Mouse (Mus musculus) lung, embryonic 14.5 days (tissue): ENCODE measurements around the gene Adam10. TPM values are rescaled to one million over a fixed set of nuclear protein-coding genes. Genes with fewer than 3 reads are reported as not detected.

Source experiments
- ATAC-seq: fragments of 200-750 bp; cut with Nextera tagmentation; 2 replicates; pipeline ENCODE4 v1.8.0; 2017; ENCODE audit warnings: mild to moderate bottlenecking, moderate TSS enrichment, moderate library complexity; ENCODE audit not compliant: insufficient read depth
- DNase-seq: peaks from one replicate; pipeline ENCODE4 v3.0.0-alpha.2; 2015
- H3K27ac ChIP-seq: fragments of 300-500 bp; sonication (generic); 2 replicates; pipeline ENCODE4 v1.5.1; 2014; ENCODE audit warnings: low read depth, mild to moderate bottlenecking, moderate library complexity
- H3K27me3 ChIP-seq: fragments of 300-500 bp; sonication (generic); 2 replicates; pipeline ENCODE4 v1.6.1; 2014; ENCODE audit warnings: low read length, control low read depth; ENCODE audit not compliant: insufficient read depth
- H3K36me3 ChIP-seq: fragments of 300-500 bp; sonication (generic); 2 replicates; pipeline ENCODE4 v1.6.1; 2014; ENCODE audit warnings: control low read depth; ENCODE audit not compliant: insufficient read depth
- H3K4me1 ChIP-seq: fragments of 300-500 bp; sonication (generic); 2 replicates; pipeline ENCODE4 v1.6.1; 2014; ENCODE audit warnings: antibody characterized with exemption, control low read depth; ENCODE audit not compliant: insufficient read depth
- H3K4me2 ChIP-seq: fragments of 300-500 bp; sonication (generic); 2 replicates; pipeline ENCODE4 v1.6.1; 2014; ENCODE audit warnings: mild to moderate bottlenecking
- H3K4me3 ChIP-seq: fragments of 300-500 bp; sonication (generic); 2 replicates; pipeline ENCODE4 v1.5.1; 2014; ENCODE audit warnings: low read depth, low read length
- H3K9ac ChIP-seq: fragments of 300-500 bp; sonication (generic); 2 replicates; pipeline ENCODE4 v1.6.1; 2014
- H3K9me3 ChIP-seq: fragments of 300-500 bp; sonication (generic); 2 replicates; pipeline ENCODE4 v1.6.1; 2016; ENCODE audit warnings: low read depth, low read length, control low read depth
- CTCF ChIP-seq: IDR thresholded peaks from 2 replicates; pipeline ENCODE4 v1.5.1; 2016; ENCODE audit warnings: antibody characterized with exemption, low read depth
- WGBS: fragments of 180-500 bp; shearing (Covaris S2); extraction: QIAGEN DNeasy Blood & Tissue Kit; methylation state at CpG from one replicate; pipeline ENCODE4 v1.1.7; 2014; 5-methylcytosine and 5-hydroxymethylcytosine counted together
- polyA plus RNA-seq: library from polyadenylated mRNA; unstranded; fragments of >200 nt; fragmentation: Nextera tagmentation; extraction: Ambion mirVana; gene quantifications from 2 replicates; pipeline ENCODE4 v1.2.1, GENCODE M21; 2014

Gene Adam10
- 80.2 and 86.0 TPM in 2 replicates for polyA plus RNA-seq

GRCm38 (mm10) chr9:70678682-70679131 lies at the start of gene Adam10:
TSS of gene Adam10 (plus strand) at chr9:70678997.
- no peak for TF ChIP-seq CTCF
- no peaks in the 10 kb centered on the region for H3K27me3 ChIP-seq
- H3K4me3 ChIP-seq = peak within 1 kb of the TSS; percentile 94
- DNase-seq = peak; percentile 98
- peak within 1 kb of the TSS; percentile 97 for H3K9ac ChIP-seq
- peak; percentile 99 for ATAC-seq
- no peaks in the 10 kb centered on the region for H3K9me3 ChIP-seq
- H3K27ac ChIP-seq = peak within 1 kb of the TSS; percentile 97
- peaks cover 2% of the 10 kb centered on the region; the same call in 1 of the 2 replicates for H3K4me1 ChIP-seq
- H3K36me3 ChIP-seq = no peaks in the 10 kb centered on the region
- peak within 1 kb of the TSS; percentile 85 for H3K4me2 ChIP-seq
- under 1% methylated on average over 47 of the region's 48 CpGs for WGBS

- H3K4me2 ChIP-seq = no peak overlapping the region
- H3K4me3 ChIP-seq = no peak overlapping the region
- H3K27ac ChIP-seq = no peak overlapping the region
- WGBS = 85% methylated on average over 2 of the region's 2 CpGs
- no peaks in the 10 kb centered on the region for H3K4me1 ChIP-seq
- H3K9ac ChIP-seq = no peak overlapping the region
- no peak for DNase-seq
- no peak for ATAC-seq
- H3K9me3 ChIP-seq = no peaks in the 10 kb centered on the region
- no peaks in the 10 kb centered on the region for H3K27me3 ChIP-seq
- H3K36me3 ChIP-seq = 0 out of 2 replicates have a peak, but pooled peaks cover 4% of the 10 kb centered on the region
- TF ChIP-seq CTCF = no peak
Measured at GRCm38 (mm10) chr9:70629711-70630110, 49.1 kb upstream of the Adam10 start.

- peak; percentile 66 for DNase-seq
- WGBS = 19% methylated on average over 5 of the region's 5 CpGs
- H3K9me3 ChIP-seq = no peaks in the 10 kb centered on the region
- H3K27me3 ChIP-seq = no peaks in the 10 kb centered on the region
- H3K27ac ChIP-seq = no peak overlapping the region
- no peak overlapping the region for H3K9ac ChIP-seq
- H3K4me2 ChIP-seq = no peak overlapping the region
- ATAC-seq = peak; percentile 38; the same call in 1 of the 2 replicates
- H3K4me3 ChIP-seq = no peak overlapping the region
- no peak for TF ChIP-seq CTCF
- H3K4me1 ChIP-seq = no peaks in the 10 kb centered on the region
- 0 out of 2 replicates have a peak, but pooled peaks cover 2% of the 10 kb centered on the region for H3K36me3 ChIP-seq
Measured at GRCm38 (mm10) chr9:70631665-70632064, 47.1 kb upstream of the Adam10 start.

GRCm38 (mm10) chr9:70636748-70637147 lies 42.0 kb upstream of the Adam10 start:
- Histone ChIP-seq H3K4me3 (no peak overlapping the region), H3K9ac (no peak overlapping the region), H3K4me1 (no peaks in the 10 kb centered on the region), H3K27ac (no peak overlapping the region), H3K36me3 (0 out of 2 replicates have a peak, but pooled peaks cover under 1% of the 10 kb centered on the region), H3K4me2 (no peak overlapping the region), H3K9me3 (no peaks in the 10 kb centered on the region), H3K27me3 (no peaks in the 10 kb centered on the region)
- ATAC-seq (no peak), DNase-seq (no peak)
- no peak for TF ChIP-seq CTCF
- WGBS = 84% methylated on average over 2 of the region's 2 CpGs

- ATAC-seq (no peak), DNase-seq (no peak)
- no peak for TF ChIP-seq CTCF
- no peak overlapping the region for H3K4me2 ChIP-seq
- 56% methylated on average over 2 of the region's 2 CpGs for WGBS
- H3K9me3 ChIP-seq = no peaks in the 10 kb centered on the region
- no peaks in the 10 kb centered on the region for H3K4me1 ChIP-seq
- no peaks in the 10 kb centered on the region for H3K36me3 ChIP-seq
- no peak overlapping the region for H3K4me3 ChIP-seq
- H3K27me3 ChIP-seq = no peaks in the 10 kb centered on the region
- no peak overlapping the region for H3K27ac ChIP-seq
- no peak overlapping the region for H3K9ac ChIP-seq
Measured at GRCm38 (mm10) chr9:70650260-70650659, 28.5 kb upstream of the Adam10 start.

- Histone ChIP-seq H3K4me3 (no peak overlapping the region), H3K9me3 (no peaks in the 10 kb centered on the region), H3K36me3 (no peaks in the 10 kb centered on the region), H3K27me3 (no peaks in the 10 kb centered on the region), H3K4me1 (no peaks in the 10 kb centered on the region), H3K27ac (no peak overlapping the region), H3K4me2 (no peak overlapping the region), H3K9ac (no peak overlapping the region)
- DNase-seq (no peak), ATAC-seq (no peak)
- TF ChIP-seq CTCF = no peak
- WGBS = 91% methylated on average over 1 of the region's 1 CpGs
Measured at GRCm38 (mm10) chr9:70650994-70651393, 27.8 kb upstream of the Adam10 start.

- no peak for ATAC-seq
- H3K9ac ChIP-seq = no peak overlapping the region
- no peaks in the 10 kb centered on the region for H3K36me3 ChIP-seq
- no peak for TF ChIP-seq CTCF
- H3K27ac ChIP-seq = no peak overlapping the region
- 67% methylated on average over 2 of the region's 2 CpGs for WGBS
- no peaks in the 10 kb centered on the region for H3K9me3 ChIP-seq
- no peak overlapping the region for H3K4me2 ChIP-seq
- no peak overlapping the region for H3K4me3 ChIP-seq
- H3K4me1 ChIP-seq = no peaks in the 10 kb centered on the region
- no peaks in the 10 kb centered on the region for H3K27me3 ChIP-seq
- no peak for DNase-seq
Measured at GRCm38 (mm10) chr9:70652221-70652620, 26.6 kb upstream of the Adam10 start.
